Mouse (Mus musculus) midbrain, embryonic 15.5 days (tissue): ENCODE measurements at regions not wholly inside any gene's neighbourhood (a gene's known extent, or its start where the extent isn't known, plus 50 kb on each side); places are given as distances from the start of the nearest gene placed in this dataset.

Source experiments
- ATAC-seq: fragments of 200-750 bp; cut with Nextera tagmentation; replicated peaks from 2 replicates; pipeline ENCODE4 v1.8.0; 2017; ENCODE audit warnings: moderate TSS enrichment
- H3K27ac ChIP-seq: fragments of 300-500 bp; sonication (generic); 2 replicates; pipeline ENCODE4 v1.5.1; 2015; ENCODE audit warnings: mild to moderate bottlenecking, inconsistent platforms
- H3K27me3 ChIP-seq: fragments of 300-500 bp; sonication (generic); replicated peaks from 2 replicates; pipeline ENCODE4 v1.6.1; 2015; ENCODE audit warnings: inconsistent platforms
- H3K36me3 ChIP-seq: fragments of 300-500 bp; sonication (generic); replicated peaks from 2 replicates; pipeline ENCODE4 v1.6.1; 2015; ENCODE audit warnings: inconsistent platforms
- H3K4me1 ChIP-seq: fragments of 300-500 bp; sonication (generic); 2 replicates; pipeline ENCODE4 v1.6.1; 2015; ENCODE audit warnings: inconsistent platforms
- H3K4me2 ChIP-seq: fragments of 300-500 bp; sonication (generic); 2 replicates; pipeline ENCODE4 v1.6.1; 2015; ENCODE audit warnings: inconsistent platforms, mild to moderate bottlenecking, moderate library complexity
- H3K4me3 ChIP-seq: fragments of 300-500 bp; sonication (generic); 2 replicates; pipeline ENCODE4 v1.5.1; 2015; ENCODE audit warnings: mild to moderate bottlenecking, inconsistent platforms
- H3K9ac ChIP-seq: fragments of 300-500 bp; sonication (generic); 2 replicates; pipeline ENCODE4 v1.6.1; 2015; ENCODE audit warnings: mild to moderate bottlenecking, inconsistent platforms
- H3K9me3 ChIP-seq: fragments of 300-500 bp; sonication (generic); 2 replicates; pipeline ENCODE4 v1.6.1; 2016; ENCODE audit warnings: inconsistent platforms
- WGBS: fragments of 180-500 bp; shearing (Covaris S2); methylation state at CpG from one replicate; pipeline ENCODE4 v1.1.7; 2015; ENCODE audit warnings: mixed read lengths; 5-methylcytosine and 5-hydroxymethylcytosine counted together

DNA sequence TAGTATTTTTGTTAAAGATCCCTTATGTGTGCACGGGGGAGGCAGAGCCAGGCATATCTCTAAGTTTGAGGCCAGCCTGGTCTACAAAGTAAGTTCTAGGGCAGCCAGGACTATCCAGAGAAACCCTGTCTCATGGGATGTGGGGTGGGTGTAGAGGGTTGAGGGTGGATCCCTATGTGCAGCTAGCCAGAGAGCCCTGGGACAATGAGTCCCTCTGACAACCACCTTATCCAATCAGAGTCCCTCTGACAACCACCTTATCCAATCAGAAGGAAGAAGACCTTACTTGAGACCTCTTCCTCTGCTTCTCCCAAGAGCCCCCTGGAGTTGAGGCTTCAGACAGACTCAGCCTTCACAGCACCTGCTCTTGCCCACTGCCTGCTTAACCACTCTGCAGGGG is 56.6 kb upstream of the Zmiz1 start:
- Histone ChIP-seq H3K27ac (no peak overlapping the region), H3K9me3 (no peaks in the 10 kb centered on the region), H3K4me1 (peaks cover 9% of the 10 kb centered on the region), H3K9ac (no peak overlapping the region), H3K4me2 (no peak overlapping the region), H3K27me3 (no peaks in the 10 kb centered on the region), H3K36me3 (no peaks in the 10 kb centered on the region), H3K4me3 (no peak overlapping the region)
- 74% methylated on average over 1 of the region's 1 CpGs for WGBS
- no peak for ATAC-seq

DNA sequence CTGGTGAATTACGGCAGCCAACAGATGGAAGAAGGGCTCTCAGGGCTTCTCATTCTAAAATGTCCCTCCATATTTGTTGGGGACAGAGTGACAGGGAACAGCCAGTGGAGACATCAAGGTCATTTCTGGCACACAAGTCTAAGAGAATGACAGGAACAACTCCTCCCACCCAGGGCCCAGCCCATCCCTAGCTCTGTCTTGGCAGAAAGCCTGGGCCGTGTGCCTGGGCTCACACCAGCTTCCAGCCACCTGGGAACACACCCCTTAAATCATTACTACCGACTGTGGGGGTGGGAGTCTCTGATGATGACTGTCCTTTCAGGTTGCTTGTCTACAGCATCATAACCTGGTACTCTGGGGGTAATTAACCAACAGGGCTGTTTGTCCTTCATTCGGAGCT is 53.8 kb upstream of the Zmiz1 start:
- H3K9me3 ChIP-seq = no peaks in the 10 kb centered on the region
- H3K9ac ChIP-seq = no peak overlapping the region
- no peak for ATAC-seq
- no peak overlapping the region for H3K4me2 ChIP-seq
- 71% methylated on average over 4 of the region's 4 CpGs for WGBS
- H3K36me3 ChIP-seq = no peaks in the 10 kb centered on the region
- no peaks in the 10 kb centered on the region for H3K27me3 ChIP-seq
- no peak overlapping the region for H3K4me3 ChIP-seq
- H3K27ac ChIP-seq = no peak overlapping the region
- no peaks in the 10 kb centered on the region; the same call in 1 of the 2 replicates for H3K4me1 ChIP-seq

DNA sequence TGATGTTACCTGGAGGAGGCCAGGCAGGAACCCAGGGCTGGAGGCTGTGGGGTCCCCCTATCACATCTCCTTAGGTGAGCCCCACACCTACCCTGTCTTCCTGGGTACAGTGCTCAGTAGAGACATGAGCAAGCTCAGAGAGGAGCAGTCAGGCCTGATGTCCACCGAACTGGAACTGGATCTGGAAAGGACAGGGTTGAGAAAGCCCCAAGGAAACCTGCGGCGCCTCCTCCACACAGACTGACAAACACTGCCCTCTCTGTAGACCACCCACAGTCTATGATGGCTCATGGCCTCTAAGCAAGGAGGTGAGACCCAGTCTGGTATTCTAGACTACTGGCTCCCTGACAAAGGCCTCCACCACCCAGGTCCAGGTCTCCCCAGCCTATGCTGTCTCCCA is 52.9 kb upstream of the Zmiz1 start:
- 92% methylated on average over 3 of the region's 3 CpGs for WGBS
- H3K9ac ChIP-seq = no peak overlapping the region
- no peak overlapping the region for H3K4me2 ChIP-seq
- H3K27me3 ChIP-seq = no peaks in the 10 kb centered on the region
- H3K27ac ChIP-seq = no peak overlapping the region
- no peaks in the 10 kb centered on the region; the same call in 1 of the 2 replicates for H3K4me1 ChIP-seq
- no peak overlapping the region for H3K4me3 ChIP-seq
- H3K36me3 ChIP-seq = no peaks in the 10 kb centered on the region
- no peaks in the 10 kb centered on the region for H3K9me3 ChIP-seq
- ATAC-seq = no peak

DNA sequence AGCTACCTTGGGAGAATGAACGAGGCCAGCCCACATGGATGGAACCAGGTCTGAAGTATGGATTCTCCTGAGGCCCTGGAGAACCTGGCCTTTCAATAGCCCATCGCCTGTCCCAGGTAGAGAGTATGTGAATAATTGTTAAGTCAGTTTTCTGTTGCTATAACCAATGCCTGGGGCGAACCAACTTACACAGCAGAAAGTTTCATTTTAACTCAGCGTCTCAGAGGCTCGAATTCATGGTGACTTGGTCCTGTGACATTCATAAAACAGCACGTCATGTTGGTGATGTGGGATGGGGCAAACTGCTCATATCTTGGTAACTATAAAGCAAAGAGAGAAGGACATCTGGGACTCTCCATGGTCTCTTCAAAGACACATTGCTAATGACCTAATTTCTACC is 52.4 kb upstream of the Zmiz1 start:
- no peak for ATAC-seq
- Histone ChIP-seq H3K4me3 (no peak overlapping the region), H3K27ac (no peak overlapping the region), H3K27me3 (no peaks in the 10 kb centered on the region), H3K36me3 (no peaks in the 10 kb centered on the region), H3K9me3 (no peaks in the 10 kb centered on the region), H3K4me2 (no peak overlapping the region), H3K9ac (no peak overlapping the region), H3K4me1 (no peaks in the 10 kb centered on the region; the same call in 1 of the 2 replicates)
- WGBS = 95% methylated on average over 6 of the region's 6 CpGs

DNA sequence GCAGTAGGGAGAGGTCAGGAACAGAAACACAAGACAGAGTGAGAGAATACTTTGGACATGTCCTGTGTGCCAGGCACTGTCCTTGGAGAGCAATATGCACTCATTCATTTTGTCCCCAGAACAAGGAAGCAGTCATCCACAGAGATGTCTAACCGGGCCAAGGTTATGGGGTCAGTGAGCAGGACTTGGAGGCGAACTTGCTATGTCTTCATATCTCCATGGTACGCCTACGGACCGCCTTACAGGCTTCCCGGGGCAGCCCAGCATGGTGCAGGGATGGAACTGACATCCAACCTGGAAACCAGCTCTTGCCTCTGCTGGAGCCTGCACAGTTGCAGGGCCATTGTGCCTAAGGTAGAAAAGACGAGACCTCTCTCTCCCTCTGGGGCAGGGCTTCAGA is 51.9 kb upstream of the Zmiz1 start:
- Histone ChIP-seq H3K9me3 (no peaks in the 10 kb centered on the region), H3K27ac (no peak overlapping the region), H3K36me3 (no peaks in the 10 kb centered on the region), H3K4me3 (no peak overlapping the region), H3K4me1 (no peaks in the 10 kb centered on the region; the same call in 1 of the 2 replicates), H3K9ac (no peak overlapping the region), H3K27me3 (no peaks in the 10 kb centered on the region), H3K4me2 (no peak overlapping the region)
- WGBS = 72% methylated on average over 7 of the region's 7 CpGs
- ATAC-seq = no peak
